Mouse (Mus musculus) neural tube, embryonic 10.5 days (tissue): Measurements from ENCODE around the gene Rpl11.

Experiments used
- DNase-seq: peaks from one replicate; pipeline ENCODE4 v3.0.0-alpha.2; 2017; ENCODE audit warnings: low spot score; ENCODE audit errors: extremely low spot score

Gene Rpl11

DNA sequence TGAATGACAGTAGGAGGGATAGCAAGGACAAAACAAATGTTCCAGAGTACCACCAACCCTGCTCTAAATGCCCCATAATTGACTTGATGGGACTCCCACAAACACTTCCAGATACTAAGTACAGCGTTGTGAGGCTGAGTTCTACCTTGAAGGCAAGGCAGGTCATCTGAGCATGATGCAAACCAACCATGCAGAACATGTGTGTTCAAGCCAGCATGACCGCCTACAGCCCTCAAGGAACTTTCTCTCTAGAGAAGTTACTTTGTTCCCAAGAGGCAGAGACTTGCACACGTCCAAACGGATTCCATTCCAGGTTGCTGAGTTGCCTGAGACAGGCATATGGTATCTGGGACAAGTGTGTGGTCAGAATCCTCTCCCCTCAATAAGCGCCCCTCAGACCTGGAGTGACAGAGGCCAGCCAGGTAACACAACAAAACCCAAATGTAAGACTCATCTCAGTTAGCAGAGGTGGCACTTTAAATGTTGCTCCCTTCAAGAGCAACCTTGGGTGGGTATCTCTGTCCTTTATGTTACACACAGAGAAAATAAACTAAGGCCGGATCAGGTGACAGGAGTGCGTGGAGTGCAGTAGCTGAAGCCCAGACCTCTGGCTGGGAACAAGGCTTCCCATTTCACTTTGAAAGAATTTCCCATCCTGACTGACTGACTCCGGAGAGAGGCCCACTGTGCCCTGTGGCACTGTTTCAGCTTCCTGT, 25.7 kb downstream of the Rpl11 start:
- no peak for DNase-seq

DNA sequence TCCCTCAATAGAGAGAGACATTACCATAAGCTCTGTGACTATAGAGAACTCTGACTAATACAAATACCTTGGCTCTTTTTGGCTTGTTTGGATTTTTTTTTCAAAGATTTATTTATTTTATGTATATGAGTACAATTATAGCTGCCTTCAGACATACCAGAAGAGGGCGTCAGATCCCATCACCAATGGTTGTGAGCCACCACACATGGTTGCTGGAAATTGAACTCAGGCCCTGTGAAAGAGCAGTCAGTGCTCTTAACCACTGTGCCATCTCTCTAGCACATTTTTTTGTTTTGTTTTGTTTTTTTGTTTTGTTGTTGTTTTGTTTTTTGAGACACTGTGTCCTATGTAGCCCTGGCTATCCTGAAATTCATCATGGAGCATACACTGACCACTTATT, 27.9 kb downstream of the Rpl11 start:
- no peak for DNase-seq

DNA sequence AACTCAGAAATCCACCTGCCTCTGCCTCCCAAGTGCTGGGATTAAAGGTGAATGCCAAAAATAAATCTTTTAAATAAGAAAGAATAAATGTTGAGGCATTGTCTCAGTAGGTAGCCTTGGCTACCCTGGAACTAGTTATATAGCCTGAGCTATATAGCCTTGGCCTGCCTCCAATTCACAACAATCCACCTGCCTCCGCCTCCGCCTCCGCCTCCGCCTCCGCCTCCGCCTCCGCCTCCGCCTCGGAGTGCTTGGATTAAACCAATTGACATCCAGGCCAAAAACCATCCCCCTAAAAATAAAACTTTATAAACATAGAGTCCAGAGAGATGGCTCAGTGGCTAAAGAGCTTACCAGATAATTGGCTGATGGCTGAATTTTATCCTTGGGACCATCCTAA, 30.3 kb downstream of the Rpl11 start:
- no peak for DNase-seq

DNA sequence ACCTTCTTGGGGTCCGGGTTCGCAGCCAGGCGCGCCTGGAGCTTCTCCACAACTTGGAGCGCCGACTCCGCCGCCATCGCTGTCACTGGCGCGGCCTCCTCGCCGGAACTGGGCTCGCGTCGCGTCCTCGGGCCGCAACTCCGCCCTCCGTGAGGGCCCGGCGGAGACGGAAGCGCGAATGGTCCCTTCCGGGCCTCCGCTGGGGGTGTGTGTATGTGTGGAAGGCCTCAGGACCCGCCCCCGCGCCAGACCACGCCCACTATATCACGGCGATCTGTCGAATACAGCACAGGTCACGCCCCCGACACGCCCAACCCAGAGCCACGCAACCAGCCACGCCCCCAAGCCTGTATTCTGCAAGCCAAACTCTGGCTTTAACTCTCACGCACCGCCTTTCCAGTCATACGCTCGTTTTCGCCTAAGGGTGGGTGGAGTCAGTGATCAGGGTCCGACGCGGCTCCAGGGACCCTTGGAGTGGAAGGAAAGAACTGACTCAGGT, 31.6 kb downstream of the Rpl11 start, which contains the start of gene Eloa:
TSS of gene Eloa (minus strand) at position 215 of the 499 bp plus-strand sequence.
- peak; percentile 100 for DNase-seq

DNA sequence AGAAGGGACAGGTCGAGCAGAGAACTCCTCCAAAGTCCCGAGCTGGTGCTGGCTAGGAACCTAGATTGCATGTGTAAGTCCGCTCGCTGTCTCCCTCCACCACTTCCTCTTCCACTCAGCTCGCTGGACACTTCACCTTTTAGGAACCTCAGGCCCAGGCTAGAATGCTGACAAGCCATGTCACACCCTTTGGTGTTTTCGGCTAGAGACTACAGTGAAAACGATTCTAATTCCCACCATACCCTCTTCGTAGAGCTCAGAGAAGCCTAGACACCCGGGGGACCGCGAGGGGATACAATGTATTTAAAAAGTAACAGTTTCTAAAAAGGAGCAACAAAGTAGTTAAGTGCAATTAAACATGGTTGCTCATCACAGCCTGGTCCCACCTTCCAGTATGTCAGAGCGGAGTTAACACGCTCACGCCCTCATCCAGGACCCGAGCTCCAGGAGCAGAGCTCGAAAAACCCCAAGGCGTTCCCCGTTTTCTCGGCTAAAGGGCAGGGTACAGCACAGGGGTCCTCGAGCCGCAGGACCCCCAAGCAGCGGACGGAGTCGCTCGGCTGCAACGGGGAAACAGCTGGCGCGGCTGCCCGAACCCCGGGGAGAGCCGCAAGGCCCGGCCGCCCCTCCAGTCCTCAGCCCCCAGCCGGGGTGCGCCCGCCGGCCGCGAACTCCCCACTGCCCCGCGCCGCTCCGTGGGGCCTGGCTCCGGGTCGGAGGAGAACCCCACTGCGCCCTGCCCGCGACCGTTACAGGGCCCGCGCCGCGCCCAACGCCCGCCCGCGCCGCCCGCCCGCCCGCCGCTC, 32.3 kb downstream of the Rpl11 start:
- peak; percentile 31 for DNase-seq

DNA sequence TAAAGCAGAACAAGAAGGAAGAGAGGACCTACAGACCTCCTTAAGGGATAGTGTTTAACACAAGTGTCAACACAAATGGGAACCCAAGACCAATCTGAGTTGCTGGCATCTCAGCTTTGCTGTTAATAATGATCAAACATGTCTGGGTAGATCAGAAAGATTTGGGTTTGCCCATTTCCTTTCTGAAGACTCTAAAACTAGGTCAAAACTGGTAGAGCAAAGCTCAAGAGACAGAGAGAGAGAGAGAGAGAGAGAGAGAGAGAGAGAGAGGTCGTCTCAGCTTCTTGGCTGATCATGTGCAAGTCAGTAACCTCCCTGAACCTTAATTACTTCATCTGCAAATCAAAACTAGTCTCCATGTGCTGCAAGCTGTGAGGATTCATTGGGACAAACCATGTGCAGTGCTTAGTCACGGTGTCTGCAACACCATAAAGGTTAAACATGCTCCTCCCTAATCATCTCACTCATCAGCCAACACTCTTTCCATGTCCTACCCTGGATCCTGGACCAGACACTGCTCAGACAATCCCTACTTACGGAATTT, 37.1 kb downstream of the Rpl11 start:
- no peak for DNase-seq

DNA sequence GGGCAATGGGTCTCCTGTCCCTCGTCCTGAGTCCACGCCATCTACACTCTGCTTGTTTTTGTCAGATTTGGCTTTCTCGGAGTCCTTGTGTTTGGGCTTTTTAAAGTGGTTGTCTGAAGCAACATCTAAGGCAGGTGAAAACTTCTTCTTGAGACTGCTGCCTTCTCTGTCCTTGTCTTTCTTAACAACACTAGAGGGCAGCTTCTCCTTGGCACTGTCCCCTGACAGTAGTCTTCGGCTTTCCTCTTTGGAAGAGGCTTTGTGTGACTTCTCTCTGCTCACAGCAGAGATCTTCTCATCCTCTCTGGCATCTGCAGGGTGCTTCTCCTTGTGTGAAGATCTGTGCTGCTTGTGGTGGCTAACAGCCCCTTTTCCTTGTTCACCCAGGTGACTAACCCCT, 42.6 kb downstream of the Rpl11 start:
- DNase-seq, result no peak

DNA sequence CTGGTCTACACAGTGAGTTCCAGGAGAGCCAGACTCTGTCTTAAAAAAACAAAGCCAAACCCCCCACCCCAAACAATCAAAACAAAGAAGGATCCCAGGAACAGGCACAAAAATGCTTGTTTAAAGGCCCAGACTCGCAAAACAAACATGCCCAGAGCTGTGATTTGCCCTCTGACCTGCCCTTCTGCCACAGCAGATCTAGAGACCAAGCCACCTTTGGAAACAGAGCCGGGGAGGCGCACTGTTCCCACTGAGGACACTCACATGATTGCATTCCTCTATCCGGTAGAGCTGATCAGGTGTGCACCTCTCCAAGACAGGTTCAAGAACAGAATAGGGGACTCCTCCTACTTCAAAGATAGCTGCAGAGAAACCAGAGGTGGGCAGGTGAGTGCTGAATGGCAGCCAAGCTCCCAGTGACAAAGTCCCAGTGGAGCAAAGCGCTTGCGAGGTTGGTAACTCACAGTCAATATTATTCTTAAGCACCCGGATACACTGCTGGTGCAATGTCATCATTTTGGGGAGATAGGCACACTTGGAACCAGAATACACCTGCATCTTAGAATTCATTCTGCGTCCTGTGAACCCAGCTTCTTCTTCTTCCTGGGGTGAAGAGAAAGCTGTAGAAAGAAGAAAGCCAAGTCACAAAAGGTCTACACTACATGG, 44.3 kb downstream of the Rpl11 start:
- no peak for DNase-seq

DNA sequence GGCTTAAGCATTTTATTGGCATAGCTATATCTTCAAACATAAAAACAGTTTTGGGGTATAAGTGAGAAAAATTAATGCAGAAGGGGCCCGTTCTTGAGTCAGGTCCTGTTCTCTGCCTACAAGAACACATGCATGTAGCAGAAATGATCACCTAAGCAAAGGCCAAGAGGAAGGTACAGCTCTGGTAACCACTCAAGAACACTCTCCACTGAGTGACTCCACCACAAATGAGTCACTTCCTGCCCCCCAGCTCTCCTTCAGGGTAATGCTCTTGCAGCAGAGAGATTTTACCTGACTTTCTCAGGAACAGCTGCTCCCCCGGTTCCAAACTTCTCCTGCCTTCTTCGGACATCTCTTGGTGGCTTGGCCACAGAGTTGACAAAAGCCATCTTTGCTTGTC, 46.4 kb downstream of the Rpl11 start:
- DNase-seq, result no peak

DNA sequence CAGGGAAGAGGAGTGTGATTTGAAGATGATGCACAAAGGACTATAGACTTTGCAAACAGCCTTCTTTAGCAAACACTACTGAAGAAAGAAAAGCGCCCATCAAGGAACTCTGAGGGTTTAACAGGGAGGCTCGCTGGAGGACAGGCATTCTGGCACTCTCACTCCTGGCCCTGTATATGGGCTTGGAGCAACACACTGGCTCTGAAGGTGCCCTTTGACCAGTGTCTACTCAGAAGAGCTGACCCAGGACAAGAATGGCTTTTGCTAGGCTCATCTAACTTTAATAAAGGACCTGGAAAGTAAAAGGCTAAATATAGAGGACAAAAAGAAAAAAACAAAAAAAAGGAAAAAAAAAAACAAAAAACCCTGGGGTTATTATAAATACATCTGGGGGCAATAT, 48.3 kb downstream of the Rpl11 start:
- DNase-seq, result no peak

DNA sequence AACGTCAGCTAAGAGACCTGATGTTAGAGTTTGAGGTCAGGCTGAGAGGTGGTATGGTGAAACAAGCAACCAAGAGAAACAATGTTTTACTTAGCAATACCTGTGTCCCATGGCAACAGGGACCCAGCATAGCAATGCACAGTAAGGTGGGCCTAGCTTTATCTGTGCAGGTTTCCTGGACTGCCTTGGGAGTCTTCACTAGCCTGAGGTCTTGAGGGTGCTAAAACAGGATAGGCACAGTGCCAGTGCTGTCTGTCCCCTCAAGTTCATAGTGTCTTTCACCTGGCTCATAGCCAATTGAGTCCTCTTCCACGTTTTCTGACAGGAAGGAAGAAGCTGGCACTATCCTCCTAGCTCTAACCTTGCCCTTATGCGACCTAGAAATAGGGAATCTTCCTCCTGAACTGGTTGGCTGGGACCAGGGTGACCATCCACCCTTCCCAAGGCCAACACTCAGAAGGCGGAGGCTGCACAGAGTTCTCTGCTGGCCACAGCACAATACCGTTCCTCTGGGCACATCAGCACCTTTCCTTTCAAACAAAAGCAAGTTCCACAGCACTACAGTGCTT, 49.0 kb downstream of the Rpl11 start:
- no peak for DNase-seq

DNA sequence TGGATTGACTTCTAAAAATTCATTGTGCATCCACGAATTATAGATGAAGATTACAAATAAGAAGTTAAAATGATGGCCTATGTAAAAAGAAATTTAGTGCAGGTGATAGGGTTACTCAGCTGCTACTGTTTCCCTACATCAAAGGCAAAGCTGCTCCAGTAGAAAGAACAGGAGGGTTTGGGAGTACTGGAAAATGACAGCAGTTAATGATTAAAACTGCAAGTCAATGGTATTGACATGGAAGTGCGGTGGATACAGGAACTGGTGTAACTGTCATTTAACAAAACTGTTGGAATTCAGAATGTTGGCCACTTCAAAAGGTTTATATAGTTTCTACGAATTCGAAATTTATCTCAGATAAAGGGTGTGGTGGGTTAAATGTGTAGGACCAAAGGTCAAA, 58.1 kb downstream of the Rpl11 start:
- DNase-seq, result no peak

DNA sequence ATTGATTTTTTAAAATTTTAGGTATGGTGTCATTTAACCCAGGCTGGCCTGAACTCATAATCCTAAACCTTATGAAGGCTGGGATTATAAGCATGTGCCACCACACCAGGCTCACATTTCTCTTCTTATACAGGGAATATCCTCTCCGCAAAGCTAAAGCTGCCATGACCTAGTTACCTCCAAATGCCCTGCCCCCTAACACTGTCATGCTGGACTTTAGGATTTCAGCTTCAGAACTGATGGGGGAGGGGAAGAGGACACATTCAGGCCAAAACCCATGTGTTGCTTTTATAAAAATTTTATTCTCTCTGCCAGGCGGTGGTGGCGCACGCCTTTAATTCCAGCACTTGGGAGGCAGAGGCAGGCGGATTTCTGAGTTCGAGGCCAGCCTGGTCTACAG, 59.3 kb downstream of the Rpl11 start:
- no peak for DNase-seq

DNA sequence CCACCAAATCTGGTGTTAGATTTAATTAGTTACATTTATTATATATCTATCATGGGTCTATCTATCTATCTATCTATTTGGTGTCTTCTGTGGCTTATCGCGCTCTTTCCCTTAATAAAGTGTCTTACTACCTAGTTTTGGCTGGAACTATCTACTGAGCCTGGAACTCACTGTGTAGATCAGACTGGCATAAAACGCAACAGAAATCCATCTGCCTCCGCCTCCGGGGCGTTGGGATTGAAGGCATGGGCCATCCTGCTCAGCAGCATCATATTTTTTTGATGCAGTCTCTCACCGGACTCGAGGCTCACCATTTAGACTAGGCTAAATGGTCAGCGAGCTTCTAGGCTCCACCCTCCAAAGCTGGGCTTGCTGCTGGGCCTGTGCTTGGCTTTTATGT, 65.5 kb downstream of the Rpl11 start:
- no peak for DNase-seq

DNA sequence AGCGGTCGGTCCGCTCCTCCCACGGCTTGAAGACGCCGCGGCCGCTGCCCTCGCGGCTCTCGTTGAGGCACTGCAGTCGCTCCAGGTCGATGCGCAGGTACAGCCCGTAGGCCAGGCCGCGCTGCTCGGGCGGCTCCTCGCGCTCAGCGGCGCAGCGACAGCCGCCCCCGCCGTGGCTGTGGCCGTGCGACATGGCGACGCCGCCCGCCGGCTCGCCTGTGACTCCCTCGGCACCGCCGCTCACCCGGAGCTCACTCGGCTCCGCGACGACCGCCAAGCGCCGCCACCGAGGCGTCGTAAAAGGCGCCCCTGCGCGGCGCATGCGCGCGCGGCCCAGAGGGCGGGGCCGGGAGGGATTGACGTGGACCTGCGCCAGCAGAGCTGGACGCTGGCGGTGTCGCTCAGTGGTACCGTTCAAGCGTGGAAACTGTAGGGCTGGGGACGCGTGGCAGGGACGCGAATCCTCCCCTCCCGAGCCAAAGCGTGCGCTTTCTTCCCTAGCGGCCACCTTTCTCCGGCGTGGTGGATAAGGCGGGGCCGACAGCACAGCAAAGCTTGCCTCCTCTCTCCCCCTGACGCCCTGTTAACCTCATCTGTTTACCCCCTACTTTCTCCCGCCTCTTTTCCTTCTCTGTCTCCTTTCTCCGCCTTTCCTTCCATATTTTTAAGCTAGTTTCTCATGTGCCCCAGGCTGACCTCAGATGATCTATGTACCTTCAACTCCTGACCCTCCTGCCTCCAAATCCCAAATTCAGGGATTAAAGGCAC, 66.1 kb downstream of the Rpl11 start, which contains the start of gene Pithd1:
TSS of gene Pithd1 (minus strand) at position 322 of the 768 bp plus-strand sequence.
- DNase-seq, result peak; percentile 93

DNA sequence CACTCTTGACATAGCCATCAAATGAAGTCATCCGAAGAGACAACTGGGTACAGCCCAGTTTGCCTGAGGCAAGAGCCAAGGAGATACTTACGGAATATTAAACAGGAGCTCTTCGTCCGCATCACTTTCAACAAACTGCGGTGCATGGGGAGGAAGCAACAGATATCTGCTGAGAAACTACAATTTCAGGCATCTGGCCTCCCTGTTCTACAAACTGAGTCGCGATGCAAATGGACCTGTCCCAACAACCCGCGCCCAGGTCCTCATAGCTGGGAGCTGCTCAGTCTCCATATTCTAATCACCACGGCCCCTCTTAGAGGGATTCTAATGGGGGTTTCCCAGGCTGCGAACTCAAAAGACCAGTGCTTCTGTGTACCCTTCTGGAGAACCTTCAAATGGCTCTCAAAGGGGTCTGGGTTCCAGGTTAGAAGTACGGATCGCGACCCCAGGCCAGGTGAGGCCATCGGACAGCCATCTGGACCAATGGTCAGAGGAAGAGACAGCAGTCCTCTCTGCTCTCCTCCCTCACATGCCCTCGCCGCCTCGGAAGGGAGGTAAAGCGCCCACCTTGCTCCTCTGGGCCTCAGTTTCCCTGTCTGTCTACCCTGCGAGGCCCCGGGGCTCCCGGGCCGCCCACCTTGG, 66.8 kb downstream of the Rpl11 start:
- no peak for DNase-seq

DNA sequence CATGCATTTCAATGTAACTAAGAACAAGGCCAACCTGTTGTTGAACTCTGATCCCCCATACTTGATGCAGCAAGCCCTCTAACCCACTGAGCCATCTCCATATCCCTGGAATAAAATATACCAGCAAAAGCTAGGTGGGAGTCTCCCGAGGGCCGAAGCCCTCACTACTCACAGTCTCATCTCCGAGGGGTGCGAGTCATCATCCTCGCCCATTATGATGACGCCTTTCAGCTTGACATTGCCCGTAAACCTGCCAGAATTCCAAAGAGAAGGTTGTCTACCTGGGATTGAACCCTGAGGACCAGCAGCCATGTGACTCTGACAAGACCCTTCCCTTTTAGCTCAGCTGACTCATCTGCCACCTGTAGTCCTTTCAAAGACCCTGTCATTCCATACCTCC, 67.5 kb downstream of the Rpl11 start:
- DNase-seq, result no peak

DNA sequence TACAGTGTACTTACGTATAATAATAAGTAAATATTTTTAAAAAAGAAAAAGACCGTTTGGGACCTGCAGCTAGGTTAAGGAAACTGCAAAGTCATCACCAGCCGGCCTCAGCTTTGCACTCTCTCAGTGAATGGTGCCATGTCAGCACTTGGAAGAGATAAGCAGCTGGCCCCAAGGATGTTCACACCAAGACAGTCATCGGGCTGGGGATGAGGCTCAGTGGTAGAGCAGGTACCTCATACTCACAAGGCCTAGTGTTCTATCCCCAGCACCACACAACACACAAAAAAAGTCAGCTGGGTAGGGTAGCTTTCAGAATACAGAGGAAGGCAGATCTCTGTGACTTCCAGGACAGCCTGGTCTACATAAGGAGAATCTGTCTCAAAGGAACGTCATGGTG, 68.0 kb downstream of the Rpl11 start:
- DNase-seq, result no peak

DNA sequence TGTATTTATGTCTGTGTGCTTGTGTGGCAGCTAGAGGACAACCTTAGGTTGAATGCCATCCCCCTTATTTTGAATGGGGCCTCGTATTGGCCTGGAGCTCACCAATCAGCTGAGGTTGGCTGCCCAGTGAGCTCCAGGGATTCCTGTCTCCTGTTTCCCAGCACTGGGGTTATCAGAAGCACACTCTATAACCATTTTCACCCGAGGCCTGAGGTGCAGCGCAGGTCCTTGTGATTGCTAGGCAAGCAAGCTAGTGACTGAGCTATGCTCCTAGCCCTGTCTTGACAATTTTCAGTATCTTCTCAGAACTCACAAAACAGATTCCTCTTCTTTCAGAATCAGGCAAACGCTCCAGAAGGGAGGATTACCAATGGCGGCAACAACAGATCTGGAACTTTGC, 68.7 kb downstream of the Rpl11 start:
- DNase-seq, result no peak

DNA sequence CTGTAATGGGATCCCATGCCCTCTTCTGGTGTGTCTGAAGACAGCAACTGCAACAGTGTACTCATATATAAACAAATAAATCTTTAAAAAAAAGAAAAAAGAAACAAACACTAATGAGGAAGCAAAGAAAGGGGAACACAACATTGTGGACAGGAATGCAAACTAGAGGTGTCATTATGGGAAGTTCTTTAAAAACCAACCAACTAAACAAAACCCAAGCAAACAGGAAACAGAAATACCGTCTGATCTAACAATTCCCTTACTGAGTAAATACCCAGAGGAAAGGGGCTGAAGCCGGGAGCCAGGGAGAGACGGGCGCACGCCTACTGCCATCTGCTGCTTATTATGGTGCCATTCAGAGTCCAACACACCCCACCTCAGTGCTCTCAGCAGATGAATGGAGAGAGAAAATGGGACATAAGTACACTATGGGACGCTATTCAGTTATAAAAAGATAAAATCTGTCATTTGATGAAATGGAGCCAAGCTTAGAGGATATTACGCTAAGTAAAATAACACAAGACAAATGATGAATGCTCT, 71.6 kb downstream of the Rpl11 start:
- DNase-seq, result no peak
